Mouse (Mus musculus) embryonic facial prominence, embryonic 15.5 days (tissue): ENCODE results near the gene Itgae. TPM values are rescaled to one million over a fixed set of nuclear protein-coding genes. Genes with fewer than 3 reads are reported as not detected.

Source experiments
- ATAC-seq: fragments of 200-750 bp; cut with Nextera tagmentation; 2 replicates; pipeline ENCODE4 v1.8.0; 2017; ENCODE audit warnings: low read depth, moderate TSS enrichment; ENCODE audit not compliant: insufficient number of reproducible peaks, low FRiP score, low TSS enrichment
- H3K27ac ChIP-seq: fragments of 300-500 bp; sonication (generic); replicated peaks from 2 replicates; pipeline ENCODE4 v1.5.1; 2015; ENCODE audit warnings: mild to moderate bottlenecking, inconsistent platforms
- H3K27me3 ChIP-seq: fragments of 300-500 bp; sonication (generic); 2 replicates; pipeline ENCODE4 v1.6.1; 2015; ENCODE audit warnings: inconsistent platforms
- H3K36me3 ChIP-seq: fragments of 300-500 bp; sonication (generic); 2 replicates; pipeline ENCODE4 v1.6.1; 2015; ENCODE audit warnings: mild to moderate bottlenecking, inconsistent platforms
- H3K4me1 ChIP-seq: fragments of 300-500 bp; sonication (generic); 2 replicates; pipeline ENCODE4 v1.6.1; 2015; ENCODE audit warnings: inconsistent platforms
- H3K4me2 ChIP-seq: fragments of 300-500 bp; sonication (generic); replicated peaks from 2 replicates; pipeline ENCODE4 v1.6.1; 2015; ENCODE audit warnings: mild to moderate bottlenecking, inconsistent platforms
- H3K4me3 ChIP-seq: fragments of 300-500 bp; sonication (generic); replicated peaks from 2 replicates; pipeline ENCODE4 v1.5.1; 2015; ENCODE audit warnings: mild to moderate bottlenecking, inconsistent platforms
- H3K9ac ChIP-seq: fragments of 300-500 bp; sonication (generic); 2 replicates; pipeline ENCODE4 v1.6.1; 2015; ENCODE audit warnings: inconsistent platforms
- H3K9me3 ChIP-seq: fragments of 300-500 bp; sonication (generic); replicated peaks from 2 replicates; pipeline ENCODE4 v1.6.1; 2016; ENCODE audit warnings: inconsistent platforms
- WGBS: fragments of 180-500 bp; shearing (Covaris S2); methylation state at CpG from one replicate; pipeline ENCODE4 v1.1.7; 2015; 5-methylcytosine and 5-hydroxymethylcytosine counted together
- polyA plus RNA-seq: library from polyadenylated mRNA; unstranded; fragments of >200 nt; fragmentation: Nextera tagmentation; extraction: Ambion mirVana; gene quantifications from 2 replicates; pipeline ENCODE4 v1.2.1, GENCODE M21; 2015

Gene Itgae
- polyA plus RNA-seq, 1 experiment from 2014 or later = 0.40 TPM

DNA sequence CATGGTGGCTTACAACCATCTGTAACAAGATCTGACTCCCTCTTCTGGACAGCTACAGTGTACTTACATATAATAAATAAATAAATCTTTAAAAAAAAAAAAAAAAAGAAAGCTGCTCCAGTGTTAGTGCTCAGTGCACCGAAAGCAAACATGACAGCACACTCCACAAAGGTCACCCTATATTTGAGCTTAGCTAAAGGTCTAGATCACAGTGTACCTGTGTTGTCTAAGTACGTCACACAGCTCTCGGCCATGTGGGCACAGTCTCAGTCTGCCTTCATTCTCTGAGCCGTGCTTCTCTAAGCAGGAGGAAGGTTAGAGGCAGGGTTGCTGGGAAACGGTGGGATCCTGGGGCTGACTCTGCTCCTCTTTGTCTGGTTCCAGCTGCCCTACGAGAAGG is 36.1 kb downstream of the Itgae start:
- no peaks in the 10 kb centered on the region for H3K27me3 ChIP-seq
- no peak overlapping the region for H3K9ac ChIP-seq
- no peaks in the 10 kb centered on the region for H3K4me1 ChIP-seq
- no peak overlapping the region for H3K4me2 ChIP-seq
- H3K36me3 ChIP-seq = no peaks in the 10 kb centered on the region
- no peak overlapping the region for H3K27ac ChIP-seq
- H3K9me3 ChIP-seq = no peaks in the 10 kb centered on the region
- H3K4me3 ChIP-seq = no peak overlapping the region
- no peak for ATAC-seq
- 95% methylated on average over 6 of the region's 6 CpGs for WGBS

DNA sequence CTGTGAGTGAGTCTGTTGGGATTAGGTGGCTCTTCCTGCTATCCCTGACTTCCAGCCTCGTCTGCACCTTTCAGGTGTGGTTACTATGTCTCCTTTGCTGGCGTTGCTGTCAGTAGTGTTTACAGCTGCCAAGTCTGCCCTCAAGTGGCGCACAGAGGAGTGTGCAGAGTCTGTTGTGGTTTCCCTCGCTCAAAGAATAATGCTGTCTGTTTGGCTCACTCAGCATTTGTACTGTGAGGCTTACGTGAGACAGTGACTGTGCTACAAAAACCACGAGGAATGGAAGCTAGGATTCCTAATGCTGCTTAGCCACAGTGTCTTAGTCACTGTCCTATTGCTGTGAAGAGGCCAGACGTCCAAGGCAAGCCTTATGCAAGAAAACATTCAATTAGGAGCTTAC is 40.6 kb downstream of the Itgae start:
- WGBS = 71% methylated on average over 7 of the region's 7 CpGs
- no peak overlapping the region for H3K9ac ChIP-seq
- H3K4me2 ChIP-seq = no peak overlapping the region
- no peak for ATAC-seq
- no peaks in the 10 kb centered on the region for H3K9me3 ChIP-seq
- H3K4me1 ChIP-seq = peaks cover 14% of the 10 kb centered on the region; the same call in 1 of the 2 replicates
- H3K36me3 ChIP-seq = peaks cover 20% of the 10 kb centered on the region
- H3K27me3 ChIP-seq = no peaks in the 10 kb centered on the region
- H3K27ac ChIP-seq = no peak overlapping the region
- H3K4me3 ChIP-seq = no peak overlapping the region

DNA sequence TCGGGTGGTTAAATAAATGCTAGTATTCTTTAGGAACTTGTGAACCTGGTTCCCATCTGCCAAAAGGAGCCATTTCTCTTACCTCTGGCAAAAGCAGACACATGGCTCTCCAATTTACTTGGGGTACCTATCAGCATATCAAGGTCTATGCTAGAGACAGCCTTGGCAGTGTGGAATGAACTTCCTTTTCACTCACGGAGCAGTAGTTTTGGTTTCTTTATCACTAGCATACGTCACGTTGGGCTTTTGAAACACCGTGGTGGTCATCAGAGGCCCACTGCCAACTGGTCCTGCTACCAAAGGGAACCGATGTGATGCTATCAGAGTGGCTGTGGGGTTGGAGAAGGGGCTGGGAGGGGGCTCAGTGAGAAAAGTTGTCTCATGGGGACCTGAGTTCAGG is 42.6 kb downstream of the Itgae start:
- Histone ChIP-seq H3K27me3 (no peaks in the 10 kb centered on the region), H3K27ac (no peak overlapping the region), H3K36me3 (peaks cover 20% of the 10 kb centered on the region), H3K4me2 (no peak overlapping the region), H3K4me1 (peaks cover 31% of the 10 kb centered on the region), H3K9ac (no peak overlapping the region), H3K4me3 (no peak overlapping the region), H3K9me3 (no peaks in the 10 kb centered on the region)
- ATAC-seq = no peak
- WGBS = 93% methylated on average over 6 of the region's 6 CpGs

DNA sequence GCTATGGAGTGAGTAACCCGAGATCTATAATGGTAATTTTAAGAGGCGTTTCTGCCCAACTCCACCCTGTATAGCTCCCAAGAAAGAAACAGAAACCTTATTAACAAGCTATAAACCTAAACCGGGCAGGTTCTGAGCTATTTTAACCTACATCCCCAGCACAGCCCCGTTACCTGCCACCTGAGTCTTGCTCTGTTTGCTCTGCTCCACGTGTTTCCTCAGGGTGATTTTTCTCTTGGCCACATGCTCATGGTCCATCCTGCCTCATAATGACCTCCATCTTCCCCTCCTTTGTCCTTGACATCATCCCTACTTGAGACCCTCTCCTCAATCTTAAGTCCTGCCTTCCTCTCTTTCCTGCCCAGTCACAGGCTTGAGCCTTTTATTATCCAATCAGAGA is 43.8 kb downstream of the Itgae start:
- H3K4me1 ChIP-seq = peaks cover 31% of the 10 kb centered on the region
- H3K9me3 ChIP-seq = no peaks in the 10 kb centered on the region
- H3K9ac ChIP-seq = no peak overlapping the region
- peaks cover 20% of the 10 kb centered on the region for H3K36me3 ChIP-seq
- WGBS = 88% methylated on average over 5 of the region's 5 CpGs
- no peak for ATAC-seq
- H3K4me2 ChIP-seq = no peak overlapping the region
- no peak overlapping the region for H3K4me3 ChIP-seq
- no peaks in the 10 kb centered on the region for H3K27me3 ChIP-seq
- H3K27ac ChIP-seq = no peak overlapping the region

DNA sequence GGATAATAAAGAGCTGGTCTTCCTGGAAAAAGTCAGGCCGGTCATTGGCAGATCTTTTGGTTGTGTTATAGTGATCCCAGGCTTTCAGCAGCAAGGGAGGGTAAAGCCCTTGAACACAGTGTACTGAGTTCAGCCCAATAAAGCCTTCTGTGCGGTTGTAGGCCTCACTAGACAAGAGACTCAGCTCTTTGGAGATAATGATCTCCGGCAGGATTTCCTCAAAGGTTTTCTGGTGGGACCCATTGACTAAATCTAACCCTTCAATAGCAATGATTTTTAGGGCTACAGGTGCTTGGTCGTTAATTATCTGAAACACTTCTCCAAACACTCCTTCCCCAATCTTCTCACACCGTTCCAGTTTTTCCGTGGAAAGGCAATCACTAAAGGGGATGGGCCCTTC is 46.2 kb downstream of the Itgae start:
- peaks cover 20% of the 10 kb centered on the region for H3K36me3 ChIP-seq
- no peak for ATAC-seq
- H3K9me3 ChIP-seq = no peaks in the 10 kb centered on the region
- H3K27me3 ChIP-seq = no peaks in the 10 kb centered on the region
- H3K9ac ChIP-seq = no peak overlapping the region
- no peak overlapping the region for H3K27ac ChIP-seq
- H3K4me1 ChIP-seq = peaks cover 31% of the 10 kb centered on the region
- H3K4me3 ChIP-seq = peak overlapping the region; percentile 64
- WGBS = 85% methylated on average over 6 of the region's 6 CpGs
- H3K4me2 ChIP-seq = peak overlapping the region; percentile 91

DNA sequence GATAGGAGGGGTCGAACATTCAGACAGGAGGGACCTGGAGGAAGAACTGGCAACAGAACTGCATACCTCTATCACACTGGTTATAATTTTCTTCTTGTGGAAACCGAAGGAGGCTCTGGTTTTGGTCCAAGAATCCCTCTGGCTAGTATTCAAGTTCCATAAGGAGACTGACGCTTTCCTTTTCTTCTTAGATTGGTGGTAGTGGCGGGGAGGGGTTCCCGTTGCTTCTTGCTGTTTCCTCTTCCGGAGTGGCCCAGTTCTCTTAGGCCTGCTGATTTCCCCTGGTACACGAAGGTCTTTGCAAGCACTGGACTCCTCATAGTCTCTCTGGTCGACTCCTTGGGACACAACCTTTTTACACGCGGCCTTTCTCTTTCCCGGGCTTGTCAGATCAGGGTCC is 46.7 kb downstream of the Itgae start:
- H3K4me1 ChIP-seq = peaks cover 31% of the 10 kb centered on the region
- no peaks in the 10 kb centered on the region for H3K9me3 ChIP-seq
- ATAC-seq = no peak
- WGBS = 30% methylated on average over 11 of the region's 11 CpGs
- H3K9ac ChIP-seq = peak overlapping the region; percentile 66; the same call in 1 of the 2 replicates
- H3K36me3 ChIP-seq = peaks cover 20% of the 10 kb centered on the region
- H3K4me2 ChIP-seq = peak overlapping the region; percentile 91
- H3K4me3 ChIP-seq = peak overlapping the region; percentile 64
- H3K27ac ChIP-seq = no peak overlapping the region
- H3K27me3 ChIP-seq = no peaks in the 10 kb centered on the region

DNA sequence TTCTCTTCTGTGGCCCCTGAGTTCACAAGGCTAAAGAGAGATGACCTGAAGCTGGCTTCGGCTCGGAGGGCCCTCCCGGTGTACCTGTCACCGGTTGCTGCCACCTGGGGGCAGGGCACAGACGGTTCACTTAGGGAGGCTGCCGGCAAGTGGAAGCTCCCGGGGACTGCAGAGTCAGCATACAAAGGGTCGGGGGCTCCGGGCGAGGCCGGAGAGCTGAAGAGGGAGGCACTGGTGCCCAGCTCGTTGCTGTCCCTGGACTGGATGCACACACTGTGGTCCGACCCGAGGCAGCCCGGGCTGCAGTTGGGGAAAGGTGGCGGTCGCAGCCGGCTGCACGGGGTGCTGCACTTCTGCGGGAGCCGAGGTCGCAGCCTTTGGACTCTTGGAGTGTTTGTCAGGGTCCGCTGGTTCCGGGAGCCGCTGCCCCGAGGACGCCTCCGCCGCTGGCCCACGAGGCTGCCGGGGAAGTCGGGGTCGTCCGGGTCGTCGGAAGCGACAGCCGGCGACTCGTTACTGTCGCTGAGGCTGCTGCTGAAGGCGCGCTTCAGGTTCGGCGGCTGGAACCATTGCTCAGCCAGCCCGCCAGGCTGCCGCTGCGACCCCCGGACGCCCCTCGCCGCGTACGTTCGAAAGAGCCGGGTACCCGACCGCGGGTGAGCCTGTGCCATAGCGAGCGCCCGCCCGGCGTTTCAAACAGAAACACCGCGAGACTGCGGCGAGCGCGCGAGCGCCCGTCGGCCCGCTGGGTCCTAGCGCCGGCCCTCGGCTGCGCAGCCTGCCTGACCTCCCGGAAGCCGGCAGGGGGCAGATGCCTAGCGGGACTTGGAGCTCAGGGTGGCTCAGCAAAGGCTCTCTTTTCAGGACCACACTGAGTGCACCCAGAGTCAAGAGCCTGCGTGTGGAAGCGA is 47.5 kb downstream of the Itgae start, which contains the start of gene Haspin:
TSS of gene Haspin (minus strand) at position 704 of the 911 bp plus-strand sequence.
- no peaks in the 10 kb centered on the region for H3K27me3 ChIP-seq
- H3K9ac ChIP-seq = peak within 1 kb of the TSS; percentile 66
- peak; percentile 91 for ATAC-seq
- under 1% methylated on average over 84 of the region's 84 CpGs for whole genome bisulfite sequencing
- H3K27ac ChIP-seq = no peak within 1 kb of the TSS
- H3K4me1 ChIP-seq = peaks cover 31% of the 10 kb centered on the region
- no peaks in the 10 kb centered on the region for H3K9me3 ChIP-seq
- H3K4me2 ChIP-seq = peak within 1 kb of the TSS; percentile 91
- H3K36me3 ChIP-seq = peaks cover 17% of the 10 kb centered on the region
- peak within 1 kb of the TSS; percentile 64 for H3K4me3 ChIP-seq

DNA sequence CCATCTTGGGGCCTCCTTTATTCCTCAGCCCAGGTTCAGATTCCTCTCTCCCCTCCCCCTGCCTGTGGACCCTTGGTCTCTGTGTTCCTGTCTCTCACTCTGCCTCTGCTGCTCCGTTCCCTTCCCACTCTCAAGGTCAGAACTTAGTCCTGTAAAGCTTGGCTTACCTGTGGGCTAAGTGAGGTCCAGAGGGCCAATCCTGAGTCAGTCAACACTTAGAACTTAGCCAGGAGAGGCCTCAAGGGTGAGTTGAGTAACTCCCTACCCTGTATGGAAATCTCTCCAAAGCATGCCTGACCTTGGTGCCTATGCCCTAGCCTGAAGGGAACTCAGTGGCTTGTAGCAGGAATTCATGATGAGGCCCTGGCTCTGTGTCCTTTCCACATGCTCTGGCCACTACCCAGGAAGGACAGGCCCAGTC is 53.9 kb downstream of the Itgae start:
- no peak overlapping the region for H3K4me2 ChIP-seq
- no peak overlapping the region for H3K4me3 ChIP-seq
- 71% methylated on average over 1 of the region's 1 CpGs for WGBS
- no peak overlapping the region for H3K9ac ChIP-seq
- H3K4me1 ChIP-seq = 0 out of 2 replicates have a peak, but pooled peaks cover 3% of the 10 kb centered on the region
- H3K27ac ChIP-seq = no peak overlapping the region
- ATAC-seq = no peak
- H3K27me3 ChIP-seq = no peaks in the 10 kb centered on the region
- no peaks in the 10 kb centered on the region for H3K9me3 ChIP-seq
- H3K36me3 ChIP-seq = no peaks in the 10 kb centered on the region

DNA sequence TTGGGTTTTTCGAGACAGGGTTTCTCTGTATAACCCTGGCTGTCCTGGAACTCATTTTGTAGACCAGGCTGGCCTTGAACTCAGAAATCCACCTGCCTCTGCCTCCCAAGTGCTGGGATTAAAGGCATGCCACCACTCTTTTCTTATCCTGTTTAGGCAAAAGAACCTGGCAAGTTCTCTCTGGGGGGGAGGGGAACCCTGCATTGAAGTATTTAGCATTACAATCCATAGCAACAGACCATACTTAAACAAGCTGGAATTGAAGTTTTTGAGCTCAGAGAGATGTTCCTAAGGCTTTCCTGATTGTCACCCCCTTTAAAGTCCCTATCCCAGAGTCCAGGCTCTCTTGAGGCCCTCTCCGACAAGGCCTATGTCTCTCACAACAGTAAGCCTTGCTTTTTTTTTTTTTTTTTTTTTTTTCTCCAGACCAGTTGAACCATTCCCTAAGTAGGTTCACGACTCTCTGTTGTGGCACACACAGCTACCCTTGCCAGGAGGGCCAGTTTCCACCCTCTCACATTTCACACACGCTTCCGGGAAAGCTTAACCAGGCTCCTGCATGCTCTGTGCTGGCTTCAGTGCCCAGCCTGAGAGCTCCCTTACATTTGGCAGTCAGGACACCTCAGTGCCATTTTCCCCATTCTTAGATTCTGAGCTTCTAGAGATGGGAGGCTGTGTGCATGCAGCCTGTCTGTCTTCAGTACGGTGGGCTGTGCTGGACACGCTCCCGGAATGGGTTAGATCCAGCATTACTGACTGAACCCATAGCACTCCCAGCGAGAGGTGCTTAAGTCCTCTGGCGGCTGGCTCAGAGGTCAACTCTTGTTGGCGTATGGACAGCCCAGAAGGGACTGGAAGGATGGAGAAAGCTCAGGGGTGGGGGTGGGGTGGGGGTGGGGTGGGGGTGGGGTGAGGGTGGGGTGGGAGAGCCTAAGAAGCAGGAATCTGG is 55.9 kb downstream of the Itgae start:
- Histone ChIP-seq H3K9ac (no peak overlapping the region), H3K9me3 (no peaks in the 10 kb centered on the region), H3K27me3 (no peaks in the 10 kb centered on the region), H3K4me1 (0 out of 2 replicates have a peak, but pooled peaks cover 3% of the 10 kb centered on the region), H3K4me2 (no peak overlapping the region), H3K4me3 (no peak overlapping the region), H3K27ac (no peak overlapping the region), H3K36me3 (no peaks in the 10 kb centered on the region)
- ATAC-seq = no peak
- 49% methylated on average over 11 of the region's 11 CpGs for WGBS

DNA sequence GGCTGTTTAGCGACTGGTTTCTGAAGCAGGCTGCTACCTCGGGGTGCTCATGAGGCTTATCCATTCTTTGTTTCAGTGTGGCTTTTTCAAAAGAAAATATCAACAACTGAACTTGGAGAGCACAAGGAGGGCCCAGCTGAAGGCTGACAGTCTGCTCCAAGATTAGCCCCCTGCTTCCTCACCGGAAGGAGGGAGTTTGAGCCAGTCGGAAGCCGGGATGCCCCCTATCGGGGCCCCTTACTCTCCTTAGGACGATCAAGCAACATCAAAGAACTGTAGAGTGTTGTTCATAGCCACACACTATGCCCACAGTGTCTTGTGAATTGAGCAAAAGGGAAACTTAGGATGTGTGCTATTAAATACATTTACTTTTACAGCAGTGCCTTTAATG is 56.6 kb downstream of the Itgae start:
- WGBS = 55% methylated on average over 7 of the region's 7 CpGs
- H3K4me1 ChIP-seq = 0 out of 2 replicates have a peak, but pooled peaks cover 3% of the 10 kb centered on the region
- no peak for ATAC-seq

DNA sequence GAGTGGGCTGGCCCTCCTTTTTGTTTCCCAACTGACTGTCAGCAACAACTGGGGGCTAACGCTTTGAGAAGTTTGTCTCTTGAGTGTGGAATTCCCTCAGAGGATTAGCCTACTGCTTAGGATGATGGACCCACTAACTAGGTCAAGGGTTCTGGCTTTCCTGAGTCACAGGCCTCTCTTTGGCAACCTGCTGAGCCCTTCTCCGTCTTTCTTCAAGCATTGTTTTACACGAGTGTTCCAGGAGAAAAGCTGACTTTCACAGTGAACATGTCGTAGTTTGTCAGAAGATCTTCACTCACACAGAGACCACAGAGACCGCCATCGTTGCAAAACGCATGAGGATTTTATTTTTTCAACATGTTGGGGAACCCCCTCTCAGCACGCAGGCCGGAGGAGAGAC is 57.8 kb downstream of the Itgae start:
- Histone ChIP-seq H3K4me1 (0 out of 2 replicates have a peak, but pooled peaks cover 3% of the 10 kb centered on the region), H3K9me3 (no peaks in the 10 kb centered on the region), H3K36me3 (no peaks in the 10 kb centered on the region), H3K9ac (no peak overlapping the region), H3K27me3 (no peaks in the 10 kb centered on the region), H3K4me2 (no peak overlapping the region), H3K4me3 (no peak overlapping the region), H3K27ac (no peak overlapping the region)
- WGBS = 75% methylated on average over 9 of the region's 9 CpGs
- ATAC-seq = no peak

More for the DNA sequence above, 56.6 kb downstream of the Itgae start:
- H3K36me3 ChIP-seq = no peaks in the 10 kb centered on the region
- H3K27me3 ChIP-seq = no peaks in the 10 kb centered on the region
- H3K4me2 ChIP-seq = no peak overlapping the region
- H3K9ac ChIP-seq = no peak overlapping the region
- no peak overlapping the region for H3K4me3 ChIP-seq
- H3K27ac ChIP-seq = no peak overlapping the region
- H3K9me3 ChIP-seq = no peaks in the 10 kb centered on the region
